Mouse (Mus musculus): ENCODE data around the gene Cfap69. TPM values are rescaled to one million over a fixed set of nuclear protein-coding genes. Genes with fewer than 3 reads are reported as not detected.

Gene Cfap69
- total RNA-seq, 2 experiments from 2014 or later = not detected

Other genes starting within 250 kb of the Cfap69 start
- gene Cdk14, start 243.9 kb downstream of the Cfap69 start, total RNA-seq (2014; fragmentation: Nextera tagmentation) = 0.21 and 0.60 TPM in 2 replicates
- gene Cdk14, start 243.9 kb downstream of the Cfap69 start, total RNA-seq (2017) = 0.39 and 0.46 TPM in 2 replicates
- not detected in 2 replicates for gene 1700015F17Rik, start 185.1 kb downstream of the Cfap69 start, total RNA-seq (2014; fragmentation: Nextera tagmentation)
- not detected in 2 replicates for gene 1700015F17Rik, start 185.1 kb downstream of the Cfap69 start, total RNA-seq (2017)
- 1.4 and 3.4 TPM in 2 replicates for gene Cldn12, start 149.3 kb downstream of the Cfap69 start, total RNA-seq (2014; fragmentation: Nextera tagmentation)
- gene Cldn12, start 149.3 kb downstream of the Cfap69 start, total RNA-seq (2017) = 4.2 and 7.5 TPM in 2 replicates
- 24.7 and 27.8 TPM in 2 replicates for gene Gtpbp10, start 104.7 kb downstream of the Cfap69 start, total RNA-seq (2014; fragmentation: Nextera tagmentation)
- gene Gtpbp10, start 104.7 kb downstream of the Cfap69 start, total RNA-seq (2017) = 31.3 and 37.1 TPM in 2 replicates
- not detected in 2 replicates for gene Gm8773, start 90.4 kb downstream of the Cfap69 start, total RNA-seq (2014; fragmentation: Nextera tagmentation)
- not detected in 2 replicates for gene Gm8773, start 90.4 kb downstream of the Cfap69 start, total RNA-seq (2017)
- gene Steap2, start 30.3 kb upstream of the Cfap69 start, total RNA-seq (2014; fragmentation: Nextera tagmentation) = not detected in 2 replicates
- not detected in 2 replicates for gene Steap2, start 30.3 kb upstream of the Cfap69 start, total RNA-seq (2017)
- not detected in 2 replicates for gene Steap1, start 85.1 kb upstream of the Cfap69 start, total RNA-seq (2014; fragmentation: Nextera tagmentation)
- gene Steap1, start 85.1 kb upstream of the Cfap69 start, total RNA-seq (2017) = not detected in 2 replicates